Mouse (Mus musculus) stomach, embryonic 14.5 days (tissue): ENCODE results near the gene Trim62. TPM values are rescaled to one million over a fixed set of nuclear protein-coding genes. Genes with fewer than 3 reads are reported as not detected.

Experiments
- ATAC-seq: fragments of 200-750 bp; cut with Nextera tagmentation; 2 replicates; pipeline ENCODE4 v1.8.0; 2017; ENCODE audit warnings: low read depth, moderate TSS enrichment; ENCODE audit not compliant: insufficient number of reproducible peaks, insufficient read depth, low FRiP score
- H3K27ac ChIP-seq: fragments of 300-500 bp; sonication (generic); 2 replicates; pipeline ENCODE4 v1.5.1; 2014; ENCODE audit warnings: mild to moderate bottlenecking, low read length, moderate library complexity, mixed read lengths
- H3K27me3 ChIP-seq: fragments of 300-500 bp; sonication (generic); 2 replicates; pipeline ENCODE4 v1.6.1; 2014; ENCODE audit warnings: low read length, control low read depth, mixed read lengths; ENCODE audit not compliant: control insufficient read depth, insufficient read depth
- H3K36me3 ChIP-seq: fragments of 300-500 bp; sonication (generic); 2 replicates; pipeline ENCODE4 v1.6.1; 2014; ENCODE audit warnings: mild to moderate bottlenecking, control low read depth, low read length, moderate library complexity, mixed read lengths; ENCODE audit not compliant: control insufficient read depth, insufficient read depth
- H3K4me1 ChIP-seq: fragments of 300-500 bp; sonication (generic); 2 replicates; pipeline ENCODE4 v1.6.1; 2014; ENCODE audit warnings: low read length, control low read depth, mixed read lengths; ENCODE audit not compliant: control insufficient read depth, insufficient read depth
- H3K4me2 ChIP-seq: fragments of 300-500 bp; sonication (generic); replicated peaks from 2 replicates; pipeline ENCODE4 v1.6.1; 2014; ENCODE audit warnings: low read depth, low read length, control low read depth
- H3K4me3 ChIP-seq: fragments of 300-500 bp; sonication (generic); 2 replicates; pipeline ENCODE4 v1.5.1; 2014; ENCODE audit warnings: low read depth, low read length, control low read depth
- H3K9ac ChIP-seq: fragments of 300-500 bp; sonication (generic); replicated peaks from 2 replicates; pipeline ENCODE4 v1.6.1; 2014; ENCODE audit warnings: low read depth, mild to moderate bottlenecking, control low read depth, low read length, moderate library complexity, mixed read lengths
- H3K9me3 ChIP-seq: fragments of 300-500 bp; sonication (generic); 2 replicates; pipeline ENCODE4 v1.6.1; 2016; ENCODE audit warnings: low read depth, low read length, control low read depth; ENCODE audit not compliant: control insufficient read depth
- WGBS: fragments of 180-500 bp; shearing (Covaris S2); extraction: QIAGEN DNeasy Blood & Tissue Kit; methylation state at CpG from one replicate; pipeline ENCODE4 v1.1.7; 2014; 5-methylcytosine and 5-hydroxymethylcytosine counted together
- polyA plus RNA-seq: library from polyadenylated mRNA; unstranded; fragments of >200 nt; fragmentation: Nextera tagmentation; extraction: Ambion mirVana; gene quantifications from 2 replicates; pipeline ENCODE4 v1.2.1, GENCODE M21; 2014

The Trim62 gene
- polyA plus RNA-seq, 1 experiment from 2014 or later = 5.2 TPM

- 62% methylated on average over 24 of the region's 24 CpGs for WGBS
- H3K27me3 ChIP-seq = no peaks in the 10 kb centered on the region
- H3K9ac ChIP-seq = no peak overlapping the region
- H3K4me1 ChIP-seq = peaks cover 7% of the 10 kb centered on the region
- no peak overlapping the region for H3K27ac ChIP-seq
- no peak overlapping the region for H3K4me3 ChIP-seq
- no peak overlapping the region for H3K4me2 ChIP-seq
- ATAC-seq = no peak
- H3K36me3 ChIP-seq = peaks cover 8% of the 10 kb centered on the region; the same call in 1 of the 2 replicates
- H3K9me3 ChIP-seq = no peaks in the 10 kb centered on the region
These were observed 25.4 kb downstream of the Trim62 start for GRCm38 (mm10) chr4:128908586-128909377.

DNA sequence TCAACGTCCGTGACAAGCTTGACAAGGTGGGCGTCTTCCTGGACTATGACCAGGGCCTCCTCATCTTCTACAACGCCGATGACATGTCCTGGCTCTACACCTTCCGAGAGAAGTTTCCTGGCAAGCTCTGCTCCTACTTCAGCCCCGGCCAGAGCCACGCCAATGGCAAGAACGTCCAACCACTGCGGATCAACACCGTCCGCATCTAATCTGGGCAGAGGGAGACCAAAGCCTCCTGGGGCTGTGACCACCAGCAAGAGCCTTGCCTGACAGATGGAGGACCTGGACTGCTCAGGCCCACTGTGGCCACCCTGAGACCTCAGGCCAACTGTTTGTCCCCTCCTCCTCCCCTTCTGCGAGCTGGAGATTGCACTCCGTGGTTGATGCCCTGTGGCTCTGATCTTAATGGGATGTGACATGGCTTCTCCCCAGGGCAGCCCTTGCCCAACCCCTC lies 26.0 kb downstream of the Trim62 start:
- H3K9ac ChIP-seq = no peak overlapping the region
- WGBS = 91% methylated on average over 14 of the region's 14 CpGs
- H3K36me3 ChIP-seq = peaks cover 8% of the 10 kb centered on the region; the same call in 1 of the 2 replicates
- no peak overlapping the region for H3K27ac ChIP-seq
- ATAC-seq = no peak
- no peaks in the 10 kb centered on the region for H3K27me3 ChIP-seq
- no peaks in the 10 kb centered on the region for H3K9me3 ChIP-seq
- H3K4me3 ChIP-seq = no peak overlapping the region
- H3K4me2 ChIP-seq = no peak overlapping the region
- H3K4me1 ChIP-seq = peaks cover 4% of the 10 kb centered on the region; the same call in 1 of the 2 replicates

DNA sequence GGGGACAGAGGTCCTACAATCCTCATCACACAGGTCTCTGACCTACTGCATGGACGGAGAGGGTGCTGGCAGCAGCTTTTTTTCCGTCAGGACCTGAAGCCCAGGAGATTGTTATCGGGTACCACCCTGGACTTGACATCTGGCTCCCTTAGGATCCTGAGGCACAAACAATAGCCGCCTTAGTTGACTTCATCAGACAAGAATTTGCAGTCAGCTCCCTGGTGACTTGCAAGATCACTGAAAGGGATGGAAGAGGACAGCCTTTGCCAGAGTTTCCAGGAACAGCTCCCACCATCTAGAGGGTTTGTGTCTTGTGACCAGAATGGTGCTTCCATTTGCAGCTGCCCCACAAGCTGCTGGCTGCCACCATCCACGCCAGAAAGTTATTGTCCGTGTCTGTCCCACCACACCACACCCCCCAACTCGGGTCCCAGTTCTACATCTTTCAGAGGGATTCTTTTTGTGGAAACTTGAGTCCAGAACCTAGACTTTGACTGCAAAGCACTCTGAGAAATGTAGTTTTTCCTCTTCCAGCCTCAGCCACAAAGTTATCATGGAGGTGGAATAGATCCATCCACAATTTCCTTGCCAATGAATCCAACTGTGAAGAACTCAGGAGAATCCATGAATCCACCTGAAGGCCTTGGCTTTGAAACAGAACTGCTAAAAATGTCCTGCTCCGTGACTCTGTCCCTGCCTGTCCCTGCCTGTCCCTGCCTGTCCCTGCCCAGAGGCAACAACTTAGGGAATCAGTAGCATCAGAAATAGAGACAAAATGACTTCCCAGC lies 27.1 kb downstream of the Trim62 start:
- ATAC-seq = no peak
- 79% methylated on average over 8 of the region's 8 CpGs for WGBS
- peaks cover 8% of the 10 kb centered on the region; the same call in 1 of the 2 replicates for H3K36me3 ChIP-seq
- no peak overlapping the region for H3K9ac ChIP-seq
- no peak overlapping the region for H3K4me2 ChIP-seq
- H3K4me1 ChIP-seq = no peaks in the 10 kb centered on the region
- no peak overlapping the region for H3K27ac ChIP-seq
- H3K9me3 ChIP-seq = no peaks in the 10 kb centered on the region
- H3K4me3 ChIP-seq = no peak overlapping the region
- H3K27me3 ChIP-seq = no peaks in the 10 kb centered on the region

DNA sequence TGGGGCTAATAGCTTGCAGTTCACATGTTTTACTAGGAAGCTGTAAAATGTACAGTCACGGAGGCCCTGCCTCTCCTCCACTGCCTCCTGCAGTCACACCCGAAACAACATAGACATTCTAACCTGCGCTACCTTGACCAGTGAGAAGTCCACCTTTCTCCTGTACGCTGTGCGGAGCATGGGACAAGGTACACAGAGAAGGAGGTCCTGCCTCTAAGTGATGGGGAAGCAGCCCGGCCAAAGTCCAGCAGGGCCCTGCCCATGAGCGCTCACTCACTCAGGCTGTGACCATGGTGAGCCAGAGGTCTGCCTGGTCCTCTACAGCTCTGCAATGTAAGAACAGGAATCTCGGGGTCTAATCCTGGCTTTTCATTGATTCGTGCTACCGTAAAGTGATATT lies 28.7 kb downstream of the Trim62 start:
- Histone ChIP-seq H3K36me3 (peaks cover 8% of the 10 kb centered on the region; the same call in 1 of the 2 replicates), H3K27me3 (no peaks in the 10 kb centered on the region), H3K27ac (no peak overlapping the region), H3K4me1 (no peaks in the 10 kb centered on the region), H3K9ac (no peak overlapping the region), H3K9me3 (no peaks in the 10 kb centered on the region), H3K4me2 (no peak overlapping the region), H3K4me3 (no peak overlapping the region)
- WGBS = 88% methylated on average over 10 of the region's 10 CpGs
- no peak for ATAC-seq

DNA sequence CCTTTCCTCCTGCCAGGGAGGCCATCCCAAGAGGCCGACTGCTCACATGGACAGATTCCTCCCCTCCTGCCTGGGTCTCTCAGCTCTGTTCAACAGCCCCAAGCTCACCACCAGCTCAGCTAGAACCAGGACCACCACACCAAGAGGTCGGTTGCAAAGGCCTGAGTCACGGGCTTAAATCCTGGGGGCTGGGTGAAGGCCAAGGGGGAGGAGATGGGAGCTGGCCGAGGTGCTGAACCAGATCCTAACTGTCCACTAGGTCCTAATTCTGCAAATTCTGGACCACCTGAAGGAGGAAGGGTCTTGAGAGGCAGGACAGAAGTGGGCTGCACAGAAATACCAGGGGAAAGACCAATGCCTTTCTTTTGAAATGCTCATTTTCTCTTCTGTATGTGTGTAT lies 30.4 kb downstream of the Trim62 start:
- H3K4me3 ChIP-seq = no peak overlapping the region
- 19% methylated on average over 4 of the region's 4 CpGs for WGBS
- no peak for ATAC-seq

DNA sequence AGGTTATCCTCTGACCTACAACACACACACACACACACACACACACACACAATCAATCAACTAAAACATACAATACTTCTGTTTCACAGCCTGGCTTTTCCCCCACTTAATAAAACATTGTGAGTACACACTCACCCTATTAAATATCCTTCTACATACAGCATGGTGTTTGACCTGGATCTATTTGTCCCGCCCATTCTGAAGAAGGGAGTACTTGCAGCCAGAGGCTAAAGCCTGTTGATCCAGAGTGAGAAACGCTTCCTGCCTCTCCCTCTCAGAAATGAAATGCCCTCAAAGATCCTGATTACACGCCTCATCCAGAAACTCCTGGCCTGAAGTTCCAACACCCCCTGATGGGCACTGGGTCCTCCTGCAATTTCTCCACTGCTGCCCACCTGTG lies 33.7 kb downstream of the Trim62 start:
- H3K27me3 ChIP-seq = no peaks in the 10 kb centered on the region
- H3K4me1 ChIP-seq = peaks cover 4% of the 10 kb centered on the region; the same call in 1 of the 2 replicates
- H3K4me2 ChIP-seq = no peak overlapping the region
- no peak overlapping the region for H3K27ac ChIP-seq
- ATAC-seq = no peak
- whole genome bisulfite sequencing = 54% methylated on average over 3 of the region's 3 CpGs
- no peak overlapping the region for H3K4me3 ChIP-seq
- no peaks in the 10 kb centered on the region for H3K36me3 ChIP-seq
- H3K9me3 ChIP-seq = no peaks in the 10 kb centered on the region
- H3K9ac ChIP-seq = no peak overlapping the region

More for the DNA sequence above, 30.4 kb downstream of the Trim62 start:
- H3K27ac ChIP-seq = no peak overlapping the region
- no peaks in the 10 kb centered on the region for H3K27me3 ChIP-seq
- H3K4me1 ChIP-seq = peaks cover 4% of the 10 kb centered on the region; the same call in 1 of the 2 replicates
- no peak overlapping the region for H3K9ac ChIP-seq
- H3K4me2 ChIP-seq = no peak overlapping the region
- peaks cover 8% of the 10 kb centered on the region; the same call in 1 of the 2 replicates for H3K36me3 ChIP-seq
- no peaks in the 10 kb centered on the region for H3K9me3 ChIP-seq

DNA sequence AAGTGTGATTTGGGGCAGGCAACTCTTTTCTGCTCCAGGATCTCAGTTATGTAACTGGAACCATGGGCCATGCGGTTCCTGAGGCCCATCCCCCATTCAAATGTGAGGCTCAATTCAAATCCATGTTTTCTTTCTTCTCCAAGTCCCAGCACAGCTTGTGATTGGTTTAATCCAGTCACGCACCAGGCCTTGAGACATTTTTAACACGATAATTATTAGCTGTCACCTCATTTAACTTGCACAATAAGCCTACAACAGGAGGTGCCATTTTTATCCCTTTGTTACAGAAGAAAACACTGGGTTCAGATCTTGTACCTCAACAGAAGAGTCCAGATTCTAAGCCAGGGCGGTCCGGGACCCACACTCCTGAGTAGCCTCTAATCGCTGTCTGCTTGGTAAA lies 34.4 kb downstream of the Trim62 start:
- ATAC-seq = no peak
- H3K4me2 ChIP-seq = no peak overlapping the region
- H3K9ac ChIP-seq = no peak overlapping the region
- H3K27ac ChIP-seq = no peak overlapping the region
- H3K27me3 ChIP-seq = no peaks in the 10 kb centered on the region
- peaks cover 4% of the 10 kb centered on the region; the same call in 1 of the 2 replicates for H3K4me1 ChIP-seq
- H3K4me3 ChIP-seq = no peak overlapping the region
- no peaks in the 10 kb centered on the region for H3K36me3 ChIP-seq
- H3K9me3 ChIP-seq = no peaks in the 10 kb centered on the region
- 84% methylated on average over 6 of the region's 6 CpGs for WGBS

- no peak overlapping the region for H3K9ac ChIP-seq
- H3K9me3 ChIP-seq = no peaks in the 10 kb centered on the region
- H3K27me3 ChIP-seq = no peaks in the 10 kb centered on the region; the same call in 1 of the 2 replicates
- peaks cover 4% of the 10 kb centered on the region; the same call in 1 of the 2 replicates for H3K4me1 ChIP-seq
- WGBS = 31% methylated on average over 3 of the region's 3 CpGs
- H3K36me3 ChIP-seq = no peaks in the 10 kb centered on the region
- no peak overlapping the region for H3K27ac ChIP-seq
- H3K4me3 ChIP-seq = no peak overlapping the region
- H3K4me2 ChIP-seq = no peak overlapping the region
- no peak for ATAC-seq
These were observed 34.8 kb downstream of the Trim62 start for GRCm38 (mm10) chr4:128918187-128918586.
